Mouse (Mus musculus) hindbrain, embryonic 12.5 days (tissue): Measurements from ENCODE around the gene Gm813. TPM values are rescaled to one million over a fixed set of nuclear protein-coding genes. Genes with fewer than 3 reads are reported as not detected.
"Not testable (repeated sequence)": the region's sequence is repeated elsewhere in the genome, so short reads cannot be mapped to it uniquely, and the experiment has no call there.

ENCODE experiments used
- ATAC-seq: fragments of 200-750 bp; cut with Nextera tagmentation; 2 replicates; pipeline ENCODE4 v1.8.0; 2017; ENCODE audit warnings: moderate TSS enrichment; ENCODE audit not compliant: low FRiP score
- H3K27ac ChIP-seq: fragments of 300-500 bp; sonication (generic); 2 replicates; pipeline ENCODE4 v1.5.1; 2016; ENCODE audit warnings: mild to moderate bottlenecking
- H3K27me3 ChIP-seq: fragments of 300-500 bp; sonication (generic); 2 replicates; pipeline ENCODE4 v1.6.1; 2016; ENCODE audit warnings: mild to moderate bottlenecking
- H3K36me3 ChIP-seq: fragments of 300-500 bp; sonication (generic); 2 replicates; pipeline ENCODE4 v1.6.1; 2016; ENCODE audit warnings: mild to moderate bottlenecking
- H3K4me1 ChIP-seq: fragments of 300-500 bp; sonication (generic); 2 replicates; pipeline ENCODE4 v1.6.1; 2016
- H3K4me2 ChIP-seq: fragments of 300-500 bp; sonication (generic); replicated peaks from 2 replicates; pipeline ENCODE4 v1.6.1; 2016; ENCODE audit warnings: mild to moderate bottlenecking
- H3K4me3 ChIP-seq: fragments of 300-500 bp; sonication (generic); 2 replicates; pipeline ENCODE4 v1.5.1; 2016; ENCODE audit warnings: mild to moderate bottlenecking
- H3K9ac ChIP-seq: fragments of 300-500 bp; sonication (generic); 2 replicates; pipeline ENCODE4 v1.6.1; 2016; ENCODE audit warnings: mild to moderate bottlenecking, moderate library complexity
- H3K9me3 ChIP-seq: fragments of 300-500 bp; sonication (generic); replicated peaks from 2 replicates; pipeline ENCODE4 v1.6.1; 2016; ENCODE audit warnings: mild to moderate bottlenecking
- WGBS: fragments of 180-500 bp; shearing (Covaris S2); methylation state at CpG from one replicate; pipeline ENCODE4 v1.1.7; 2016; 5-methylcytosine and 5-hydroxymethylcytosine counted together
- polyA plus RNA-seq: library from polyadenylated mRNA; unstranded; fragments of >200 nt; fragmentation: Nextera tagmentation; extraction: Ambion mirVana; gene quantifications from 2 replicates; pipeline ENCODE4 v1.2.1, GENCODE M21; 2016

Gene Gm813
- polyA plus RNA-seq = not detected in 2 replicates

GRCm38 (mm10) chr16:58616878-58617277 is at the start of gene Gm813:
Gene Gm813 (minus strand): TSS chr16:58616978.
- Histone ChIP-seq H3K27me3 (no peaks in the 10 kb centered on the region), H3K36me3 (no peaks in the 10 kb centered on the region), H3K27ac (no peak within 1 kb of the TSS), H3K4me3 (no peak within 1 kb of the TSS), H3K9me3 (no peaks in the 10 kb centered on the region), H3K4me2 (no peak within 1 kb of the TSS), H3K9ac (no peak within 1 kb of the TSS), H3K4me1 (no peaks in the 10 kb centered on the region)
- ATAC-seq = no peak
- 90% methylated on average over 6 of the region's 6 CpGs for WGBS

GRCm38 (mm10) chr16:58665137-58665536 is 48.4 kb upstream of the Gm813 start:
- ATAC-seq, H3K27ac ChIP-seq, H3K4me2 ChIP-seq, H3K9me3 ChIP-seq, H3K27me3 ChIP-seq, H3K4me3 ChIP-seq, H3K9ac ChIP-seq, H3K4me1 ChIP-seq, H3K36me3 ChIP-seq: not testable (repeated sequence)

- Histone ChIP-seq H3K9me3 (no peaks in the 10 kb centered on the region), H3K27ac (no peak overlapping the region), H3K27me3 (no peaks in the 10 kb centered on the region), H3K36me3 (no peaks in the 10 kb centered on the region), H3K9ac (no peak overlapping the region), H3K4me2 (no peak overlapping the region), H3K4me1 (no peaks in the 10 kb centered on the region), H3K4me3 (no peak overlapping the region)
- 89% methylated on average over 2 of the region's 2 CpGs for WGBS
- no peak for ATAC-seq
Measured at GRCm38 (mm10) chr16:58663816-58664215, 47.0 kb upstream of the Gm813 start.

GRCm38 (mm10) chr16:58663021-58663420 is 46.2 kb upstream of the Gm813 start:
- no peaks in the 10 kb centered on the region for H3K36me3 ChIP-seq
- no peak overlapping the region for H3K4me2 ChIP-seq
- no peak overlapping the region for H3K9ac ChIP-seq
- H3K4me3 ChIP-seq = no peak overlapping the region
- H3K27ac ChIP-seq = no peak overlapping the region
- no peak for ATAC-seq
- H3K27me3 ChIP-seq = no peaks in the 10 kb centered on the region
- H3K4me1 ChIP-seq = no peaks in the 10 kb centered on the region
- no peaks in the 10 kb centered on the region for H3K9me3 ChIP-seq
- WGBS = 70% methylated on average over 5 of the region's 5 CpGs

GRCm38 (mm10) chr16:58662287-58662791 is 45.6 kb upstream of the Gm813 start:
- Histone ChIP-seq H3K27ac (no peak overlapping the region), H3K27me3 (no peaks in the 10 kb centered on the region), H3K36me3 (no peaks in the 10 kb centered on the region), H3K4me3 (no peak overlapping the region), H3K9me3 (no peaks in the 10 kb centered on the region), H3K9ac (no peak overlapping the region), H3K4me2 (no peak overlapping the region), H3K4me1 (no peaks in the 10 kb centered on the region)
- ATAC-seq = no peak

- Histone ChIP-seq H3K27ac (no peak overlapping the region), H3K4me3 (no peak overlapping the region), H3K27me3 (no peaks in the 10 kb centered on the region), H3K36me3 (no peaks in the 10 kb centered on the region), H3K4me1 (no peaks in the 10 kb centered on the region), H3K9me3 (no peaks in the 10 kb centered on the region), H3K9ac (no peak overlapping the region), H3K4me2 (no peak overlapping the region)
- WGBS = 83% methylated on average over 5 of the region's 5 CpGs
- no peak for ATAC-seq
Measured at GRCm38 (mm10) chr16:58661826-58662225, 45.0 kb upstream of the Gm813 start.

- Histone ChIP-seq H3K27ac (no peak overlapping the region), H3K9me3 (no peaks in the 10 kb centered on the region), H3K4me2 (no peak overlapping the region), H3K36me3 (no peaks in the 10 kb centered on the region), H3K27me3 (no peaks in the 10 kb centered on the region), H3K4me3 (no peak overlapping the region), H3K4me1 (no peaks in the 10 kb centered on the region), H3K9ac (no peak overlapping the region)
- no peak for ATAC-seq
- WGBS = 94% methylated on average over 6 of the region's 6 CpGs
Measured at GRCm38 (mm10) chr16:58658668-58659067, 41.9 kb upstream of the Gm813 start.

GRCm38 (mm10) chr16:58656526-58656925 is 39.7 kb upstream of the Gm813 start:
- no peak overlapping the region for H3K4me2 ChIP-seq
- no peak for ATAC-seq
- no peak overlapping the region for H3K4me3 ChIP-seq
- WGBS = 82% methylated on average over 4 of the region's 4 CpGs
- H3K4me1 ChIP-seq = no peaks in the 10 kb centered on the region
- no peaks in the 10 kb centered on the region for H3K9me3 ChIP-seq
- no peaks in the 10 kb centered on the region for H3K27me3 ChIP-seq
- no peak overlapping the region for H3K27ac ChIP-seq
- H3K36me3 ChIP-seq = no peaks in the 10 kb centered on the region
- no peak overlapping the region for H3K9ac ChIP-seq

GRCm38 (mm10) chr16:58655751-58656150 is 39.0 kb upstream of the Gm813 start:
- Histone ChIP-seq H3K4me2 (no peak overlapping the region), H3K27me3 (no peaks in the 10 kb centered on the region), H3K9ac (no peak overlapping the region), H3K4me3 (no peak overlapping the region), H3K36me3 (no peaks in the 10 kb centered on the region), H3K9me3 (no peaks in the 10 kb centered on the region), H3K27ac (no peak overlapping the region), H3K4me1 (no peaks in the 10 kb centered on the region)
- ATAC-seq = no peak

GRCm38 (mm10) chr16:58649979-58650378 is 33.2 kb upstream of the Gm813 start:
- WGBS = 95% methylated on average over 10 of the region's 10 CpGs
- H3K4me1 ChIP-seq = no peaks in the 10 kb centered on the region
- no peak overlapping the region for H3K4me3 ChIP-seq
- H3K4me2 ChIP-seq = no peak overlapping the region
- no peak for ATAC-seq
- no peaks in the 10 kb centered on the region for H3K27me3 ChIP-seq
- no peaks in the 10 kb centered on the region for H3K9me3 ChIP-seq
- no peak overlapping the region for H3K9ac ChIP-seq
- no peak overlapping the region for H3K27ac ChIP-seq
- no peaks in the 10 kb centered on the region for H3K36me3 ChIP-seq

- no peaks in the 10 kb centered on the region for H3K27me3 ChIP-seq
- 86% methylated on average over 3 of the region's 3 CpGs for WGBS
- H3K9me3 ChIP-seq = no peaks in the 10 kb centered on the region
- H3K9ac ChIP-seq = no peak within 1 kb of the TSS
- H3K4me3 ChIP-seq = no peak within 1 kb of the TSS
- no peak within 1 kb of the TSS for H3K4me2 ChIP-seq
- no peaks in the 10 kb centered on the region for H3K4me1 ChIP-seq
- no peak within 1 kb of the TSS for H3K27ac ChIP-seq
- ATAC-seq = no peak
- no peaks in the 10 kb centered on the region for H3K36me3 ChIP-seq
Measured at GRCm38 (mm10) chr16:58638689-58639175, 22.0 kb upstream of the Gm813 start, which contains the start of gene E330017A01Rik. Gene E330017A01Rik (minus strand): TSS chr16:58638739.

GRCm38 (mm10) chr16:58638016-58638415 is 21.2 kb upstream of the Gm813 start:
- H3K27me3 ChIP-seq = no peaks in the 10 kb centered on the region
- H3K9ac ChIP-seq = no peak overlapping the region
- no peak for ATAC-seq
- H3K4me2 ChIP-seq = no peak overlapping the region
- WGBS = 86% methylated on average over 7 of the region's 7 CpGs
- no peak overlapping the region for H3K4me3 ChIP-seq
- H3K36me3 ChIP-seq = no peaks in the 10 kb centered on the region
- no peaks in the 10 kb centered on the region for H3K9me3 ChIP-seq
- H3K27ac ChIP-seq = no peak overlapping the region
- no peaks in the 10 kb centered on the region for H3K4me1 ChIP-seq

GRCm38 (mm10) chr16:58637448-58637847 is 20.7 kb upstream of the Gm813 start:
- Histone ChIP-seq H3K4me2 (no peak overlapping the region), H3K9me3 (no peaks in the 10 kb centered on the region), H3K4me3 (no peak overlapping the region), H3K36me3 (no peaks in the 10 kb centered on the region), H3K9ac (no peak overlapping the region), H3K27me3 (no peaks in the 10 kb centered on the region), H3K4me1 (no peaks in the 10 kb centered on the region), H3K27ac (no peak overlapping the region)
- ATAC-seq = no peak
- 83% methylated on average over 4 of the region's 4 CpGs for WGBS
